Mouse (Mus musculus) ovary, postnatal 10 days (tissue): ENCODE results near the gene Mybpc2.

Experiments used
- DNase-seq: peaks from one replicate; pipeline ENCODE4 v3.0.0; 2022; ENCODE audit warnings: low spot score

Mybpc2 gene

GRCm38 (mm10) chr7:44546274-44546673, 21.8 kb upstream of the Mybpc2 start:
- DNase-seq, result no peak

GRCm38 (mm10) chr7:44543071-44543470, 18.6 kb upstream of the Mybpc2 start:
- no peak for DNase-seq

GRCm38 (mm10) chr7:44542555-44542954, 18.1 kb upstream of the Mybpc2 start:
- DNase-seq, result no peak

- DNase-seq, result no peak
Observed at GRCm38 (mm10) chr7:44538756-44539624, 14.5 kb upstream of the Mybpc2 start.

GRCm38 (mm10) chr7:44537496-44537895, 13.0 kb upstream of the Mybpc2 start:
- DNase-seq, result no peak

GRCm38 (mm10) chr7:44537009-44537408, 12.6 kb upstream of the Mybpc2 start:
- DNase-seq, result no peak

- DNase-seq, result no peak
Observed at GRCm38 (mm10) chr7:44536590-44536968, 12.1 kb upstream of the Mybpc2 start.

- DNase-seq, result no peak
Observed at GRCm38 (mm10) chr7:44535657-44536589, 11.5 kb upstream of the Mybpc2 start.

- no peak for DNase-seq
Observed at GRCm38 (mm10) chr7:44534656-44535441, 10.4 kb upstream of the Mybpc2 start.

GRCm38 (mm10) chr7:44534242-44534641, 9.8 kb upstream of the Mybpc2 start:
- no peak for DNase-seq

- DNase-seq, result no peak
Observed at GRCm38 (mm10) chr7:44533746-44534045, 9.2 kb upstream of the Mybpc2 start.

GRCm38 (mm10) chr7:44532918-44533745, 8.7 kb upstream of the Mybpc2 start:
- DNase-seq, result no peak

GRCm38 (mm10) chr7:44531946-44532732, 7.7 kb upstream of the Mybpc2 start, which contains the start of gene Spib:
Gene Spib (minus strand): TSS chr7:44532071.
- DNase-seq, result no peak

- no peak for DNase-seq
Observed at GRCm38 (mm10) chr7:44531207-44531606, 6.8 kb upstream of the Mybpc2 start.

GRCm38 (mm10) chr7:44530507-44530906, 6.1 kb upstream of the Mybpc2 start:
- no peak for DNase-seq

- DNase-seq, result no peak
Observed at GRCm38 (mm10) chr7:44529518-44529917, 5.1 kb upstream of the Mybpc2 start.

- peak; percentile 44 for DNase-seq
Observed at GRCm38 (mm10) chr7:44527483-44528398, 3.3 kb upstream of the Mybpc2 start.

- DNase-seq, result no peak
Observed at GRCm38 (mm10) chr7:44526414-44527154, 2.1 kb upstream of the Mybpc2 start.
